Comparison of ENCODE assay signal across 8 mouse cellular contexts in genomic region chr11:103026901-103027300, GRCm38 (mm10). TPM values are rescaled to one million over a fixed set of nuclear protein-coding genes. Genes with fewer than 3 reads are reported as not detected.
DNase-seq lines count a peak whose midpoint lies in the region; ATAC-seq lines count a peak whose summit lies in the region.

No protein-coding gene starts in this region.

- no peak for ATAC-seq in forebrain, embryonic 11.5 days (replicated peaks; ENCODE audit: low FRiP score)
- ATAC-seq in forebrain, embryonic 16.5 days, result no peak
- no peak for ATAC-seq in lung, embryonic 16.5 days (ENCODE audit: low read depth)
- ATAC-seq in hindbrain, embryonic 13.5 days (ENCODE audit: low FRiP score), result no peak
- no peak for ATAC-seq in neural tube, embryonic 12.5 days (ENCODE audit: low FRiP score, low read depth)

- DNase-seq in forebrain, embryonic 11.5 days (ENCODE audit: low spot score), result no peak
- DNase-seq in lung, postnatal 25 days (ENCODE audit: low spot score), result no peak
- no peak for DNase-seq in Muller cell, postnatal 12 days (ENCODE audit: inconsistent ontology term)
- no peak for DNase-seq in layer of hippocampus, postnatal 36 days

- H3K36me3 ChIP-seq in forebrain, embryonic 11.5 days (ENCODE audit: control insufficient read depth, insufficient read depth, low read length), result no peaks in the 10 kb centered on the region; the same call in 1 of the 2 replicates
- H3K36me3 ChIP-seq in forebrain, embryonic 16.5 days (ENCODE audit: control insufficient read depth, insufficient read depth), result no peaks in the 10 kb centered on the region
- H3K36me3 ChIP-seq in lung, embryonic 16.5 days (ENCODE audit: control insufficient read depth, insufficient read depth, low read length), result no peaks in the 10 kb centered on the region; the same call in 1 of the 2 replicates
- no peaks in the 10 kb centered on the region for H3K36me3 ChIP-seq in hindbrain, embryonic 13.5 days
- peaks cover 5% of the 10 kb centered on the region; the same call in 1 of the 2 replicates for H3K36me3 ChIP-seq in neural tube, embryonic 12.5 days

- H3K27me3 ChIP-seq in forebrain, embryonic 11.5 days (ENCODE audit: control insufficient read depth, insufficient read depth, low read length), result no peaks in the 10 kb centered on the region
- no peaks in the 10 kb centered on the region for H3K27me3 ChIP-seq in forebrain, embryonic 16.5 days (replicated peaks; ENCODE audit: control insufficient read depth, insufficient read depth, low read length)
- H3K27me3 ChIP-seq in lung, embryonic 16.5 days (ENCODE audit: control insufficient read depth, insufficient read depth, low read depth, low read length), result no peaks in the 10 kb centered on the region
- no peaks in the 10 kb centered on the region for H3K27me3 ChIP-seq in hindbrain, embryonic 13.5 days
- H3K27me3 ChIP-seq in neural tube, embryonic 12.5 days (replicated peaks), result no peaks in the 10 kb centered on the region

- peak overlapping the region; percentile 65; the same call in 1 of the 2 replicates for H3K4me2 ChIP-seq in forebrain, embryonic 11.5 days (ENCODE audit: low read depth, low read length, severe bottlenecking)
- H3K4me2 ChIP-seq in forebrain, embryonic 16.5 days (ENCODE audit: low read length), result no peak overlapping the region; the same call in 1 of the 2 replicates
- H3K4me2 ChIP-seq in lung, embryonic 16.5 days (ENCODE audit: low read depth, low read length), result peak overlapping the region; percentile 66; the same call in 1 of the 2 replicates
- H3K4me2 ChIP-seq in hindbrain, embryonic 13.5 days, result peak overlapping the region; percentile 69; the same call in 1 of the 2 replicates
- H3K4me2 ChIP-seq in neural tube, embryonic 12.5 days (replicated peaks), result peak overlapping the region; percentile 69; the same call in 1 of the 2 replicates

- WGBS in forebrain, embryonic 11.5 days, result 91% methylated on average over 3 of the region's 3 CpGs
- 95% methylated on average over 3 of the region's 3 CpGs for whole genome bisulfite sequencing in forebrain, embryonic 16.5 days
- WGBS in lung, embryonic 16.5 days, result 85% methylated on average over 3 of the region's 3 CpGs
- WGBS in hindbrain, embryonic 13.5 days, result 93% methylated on average over 3 of the region's 3 CpGs
- 89% methylated on average over 3 of the region's 3 CpGs for WGBS in neural tube, embryonic 12.5 days

- peaks cover 5% of the 10 kb centered on the region; the same call in 1 of the 2 replicates for H3K4me1 ChIP-seq in forebrain, embryonic 11.5 days (replicated peaks; ENCODE audit: control insufficient read depth, insufficient read depth, low read length)
- H3K4me1 ChIP-seq in forebrain, embryonic 16.5 days (replicated peaks; ENCODE audit: control insufficient read depth, insufficient read depth, low read length), result peaks cover 13% of the 10 kb centered on the region
- H3K4me1 ChIP-seq in lung, embryonic 16.5 days (replicated peaks; ENCODE audit: control insufficient read depth, insufficient read depth, low read length), result peaks cover 11% of the 10 kb centered on the region
- H3K4me1 ChIP-seq in hindbrain, embryonic 13.5 days (replicated peaks), result peaks cover 29% of the 10 kb centered on the region
- peaks cover 14% of the 10 kb centered on the region for H3K4me1 ChIP-seq in neural tube, embryonic 12.5 days

- no peaks in the 10 kb centered on the region for H3K9me3 ChIP-seq in forebrain, embryonic 11.5 days (ENCODE audit: control insufficient read depth, low read length)
- no peaks in the 10 kb centered on the region for H3K9me3 ChIP-seq in forebrain, embryonic 16.5 days (ENCODE audit: control insufficient read depth, low read length)
- no peaks in the 10 kb centered on the region for H3K9me3 ChIP-seq in lung, embryonic 16.5 days (ENCODE audit: control insufficient read depth, low read length)
- no peaks in the 10 kb centered on the region for H3K9me3 ChIP-seq in hindbrain, embryonic 13.5 days
- H3K9me3 ChIP-seq in neural tube, embryonic 12.5 days, result no peaks in the 10 kb centered on the region

- H3K4me3 ChIP-seq in forebrain, embryonic 11.5 days (ENCODE audit: low read depth, low read length), result no peak overlapping the region
- H3K4me3 ChIP-seq in forebrain, embryonic 16.5 days (replicated peaks; ENCODE audit: low read length), result no peak overlapping the region
- H3K4me3 ChIP-seq in lung, embryonic 16.5 days (ENCODE audit: low read length), result no peak overlapping the region
- no peak overlapping the region for H3K4me3 ChIP-seq in hindbrain, embryonic 13.5 days
- H3K4me3 ChIP-seq in neural tube, embryonic 12.5 days, result no peak overlapping the region

- no peak overlapping the region for H3K9ac ChIP-seq in forebrain, embryonic 11.5 days (ENCODE audit: low read length)
- H3K9ac ChIP-seq in forebrain, embryonic 16.5 days (replicated peaks; ENCODE audit: low read depth, low read length), result no peak overlapping the region
- H3K9ac ChIP-seq in lung, embryonic 16.5 days (ENCODE audit: low read length), result no peak overlapping the region
- H3K9ac ChIP-seq in hindbrain, embryonic 13.5 days, result no peak overlapping the region
- H3K9ac ChIP-seq in neural tube, embryonic 12.5 days, result no peak overlapping the region

- H3K27ac ChIP-seq in forebrain, embryonic 11.5 days (ENCODE audit: low read depth, low read length), result no peak overlapping the region
- H3K27ac ChIP-seq in forebrain, embryonic 16.5 days (ENCODE audit: low read length), result no peak overlapping the region
- H3K27ac ChIP-seq in lung, embryonic 16.5 days (ENCODE audit: low read length), result no peak overlapping the region
- H3K27ac ChIP-seq in hindbrain, embryonic 13.5 days, result no peak overlapping the region
- H3K27ac ChIP-seq in neural tube, embryonic 12.5 days, result no peak overlapping the region

RNA-seq across cellular contexts. Expression of gene Nmt1, which starts 1.1 kb away (rescaled TPM):
- 53.8 and 58.6 TPM in 2 replicates for polyA plus RNA-seq in forebrain, embryonic 11.5 days (2014; fragmentation: Nextera tagmentation; extraction: Ambion mirVana)
- 31.7 and 37.2 TPM in 2 replicates for polyA plus RNA-seq in forebrain, embryonic 16.5 days (2015; fragmentation: Nextera tagmentation; extraction: Ambion mirVana)
- polyA plus RNA-seq in lung, embryonic 16.5 days (2015; fragmentation: Nextera tagmentation; extraction: Ambion mirVana), result 63.4 and 64.7 TPM in 2 replicates
- polyA plus RNA-seq in hindbrain, embryonic 13.5 days (2015; fragmentation: Nextera tagmentation; extraction: Ambion mirVana), result 37.8 and 44.5 TPM in 2 replicates
- polyA plus RNA-seq in neural tube, embryonic 12.5 days (2016; fragmentation: Nextera tagmentation; extraction: Ambion mirVana), result 44.9 and 49.7 TPM in 2 replicates
- 100 to 1,000 TPM; 165 to 167 TPM for total RNA-seq in layer of hippocampus, postnatal 36 days (2021)

RNA-seq across cellular contexts. Expression of gene Dcakd, which starts 1.2 kb away (rescaled TPM):
- 276 and 295 TPM in 2 replicates for polyA plus RNA-seq in forebrain, embryonic 11.5 days (2014; fragmentation: Nextera tagmentation; extraction: Ambion mirVana)
- polyA plus RNA-seq in forebrain, embryonic 16.5 days (2015; fragmentation: Nextera tagmentation; extraction: Ambion mirVana), result 162 and 166 TPM in 2 replicates
- polyA plus RNA-seq in lung, embryonic 16.5 days (2015; fragmentation: Nextera tagmentation; extraction: Ambion mirVana), result 140 and 161 TPM in 2 replicates
- 164 and 165 TPM in 2 replicates for polyA plus RNA-seq in hindbrain, embryonic 13.5 days (2015; fragmentation: Nextera tagmentation; extraction: Ambion mirVana)
- 150 and 170 TPM in 2 replicates for polyA plus RNA-seq in neural tube, embryonic 12.5 days (2016; fragmentation: Nextera tagmentation; extraction: Ambion mirVana)
- 10 to 100 TPM; 88.9 to 96.1 TPM for total RNA-seq in layer of hippocampus, postnatal 36 days (2021)
